Mouse (Mus musculus) heart, postnatal 0 days (tissue): Measurements from ENCODE around the gene Kdr.

Experiments
- CTCF ChIP-seq: IDR thresholded peaks from 2 replicates; pipeline ENCODE4 v1.5.1; 2016; ENCODE audit warnings: antibody characterized with exemption, control low read depth, low read depth
- EP300 ChIP-seq: IDR thresholded peaks from 2 replicates; pipeline ENCODE4 v1.6.1; 2016; ENCODE audit warnings: antibody characterized with exemption, low read depth

GRCm38 (mm10) chr5:75900231-75900920, 77.9 kb downstream of the Kdr start:
- TF ChIP-seq CTCF (no peak), EP300 (0 out of 2 replicates have a peak, but pooled peaks have one; percentile 44)
